Mouse (Mus musculus) lung, postnatal 0 days (tissue): Measurements from ENCODE around the gene Kcnip4. TPM values are rescaled to one million over a fixed set of nuclear protein-coding genes. Genes with fewer than 3 reads are reported as not detected.

Source experiments
- ATAC-seq: fragments of 200-750 bp; cut with Nextera tagmentation; 2 replicates; pipeline ENCODE4 v1.8.0; 2017; ENCODE audit warnings: moderate library complexity
- DNase-seq: peaks from one replicate; pipeline ENCODE4 v3.0.0-alpha.2; 2016; ENCODE audit warnings: low spot score
- H3K27ac ChIP-seq: fragments of 300-500 bp; sonication (generic); 2 replicates; pipeline ENCODE4 v1.5.1; 2014; ENCODE audit warnings: antibody characterized with exemption, mild to moderate bottlenecking, low read length, mixed read lengths
- H3K27me3 ChIP-seq: fragments of 300-500 bp; sonication (generic); replicated peaks from 2 replicates; pipeline ENCODE4 v1.6.1; 2014; ENCODE audit warnings: low read length, mixed read lengths; ENCODE audit not compliant: insufficient read depth
- H3K36me3 ChIP-seq: fragments of 300-500 bp; sonication (generic); 2 replicates; pipeline ENCODE4 v1.6.1; 2014; ENCODE audit warnings: low read length, mixed read lengths; ENCODE audit not compliant: insufficient read depth
- H3K4me1 ChIP-seq: fragments of 300-500 bp; sonication (generic); 2 replicates; pipeline ENCODE4 v1.6.1; 2014; ENCODE audit warnings: antibody characterized with exemption, low read depth, low read length, mixed read lengths; ENCODE audit not compliant: insufficient read depth
- H3K4me2 ChIP-seq: fragments of 300-500 bp; sonication (generic); replicated peaks from 2 replicates; pipeline ENCODE4 v1.6.1; 2014; ENCODE audit warnings: low read depth, mild to moderate bottlenecking, low read length, moderate library complexity, mixed read lengths
- H3K4me3 ChIP-seq: fragments of 300-500 bp; sonication (generic); 2 replicates; pipeline ENCODE4 v1.5.1; 2014; ENCODE audit warnings: low read depth, low read length
- H3K9ac ChIP-seq: fragments of 300-500 bp; sonication (generic); replicated peaks from 2 replicates; pipeline ENCODE4 v1.6.1; 2014; ENCODE audit warnings: low read depth, mild to moderate bottlenecking
- H3K9me3 ChIP-seq: fragments of 300-500 bp; sonication (generic); 2 replicates; pipeline ENCODE4 v1.6.1; 2016; ENCODE audit warnings: low read length, mixed read lengths
- CTCF ChIP-seq: IDR thresholded peaks from 2 replicates; pipeline ENCODE4 v1.5.1; 2016; ENCODE audit warnings: antibody characterized with exemption, mild to moderate bottlenecking
- EP300 ChIP-seq: IDR thresholded peaks from 2 replicates; pipeline ENCODE4 v1.6.1; 2016; ENCODE audit warnings: antibody characterized with exemption, mild to moderate bottlenecking, control low read depth
- WGBS: fragments of 180-500 bp; shearing (Covaris S2); extraction: QIAGEN DNeasy Blood & Tissue Kit; methylation state at CpG from one replicate; pipeline ENCODE4 v1.1.7; 2014; 5-methylcytosine and 5-hydroxymethylcytosine counted together
- polyA plus RNA-seq: library from polyadenylated mRNA; unstranded; fragments of >200 nt; fragmentation: Nextera tagmentation; extraction: Ambion mirVana; gene quantifications from 2 replicates; pipeline ENCODE4 v1.2.1, GENCODE M21; 2015

Gene Kcnip4
- polyA plus RNA-seq, 1 experiment from 2014 or later = 0.53 TPM

GRCm38 (mm10) chr5:49057636-49058340 is 466.9 kb downstream of the Kcnip4 start:
- TF ChIP-seq EP300 (no peak), CTCF (no peak)
- no peaks in the 10 kb centered on the region for H3K9me3 ChIP-seq
- 62% methylated on average over 4 of the region's 4 CpGs for WGBS
- DNase-seq = no peak
- no peak overlapping the region for H3K4me3 ChIP-seq
- no peaks in the 10 kb centered on the region for H3K4me1 ChIP-seq
- no peak overlapping the region for H3K9ac ChIP-seq
- H3K36me3 ChIP-seq = no peaks in the 10 kb centered on the region
- H3K4me2 ChIP-seq = no peak overlapping the region
- H3K27ac ChIP-seq = no peak overlapping the region
- no peak for ATAC-seq
- no peaks in the 10 kb centered on the region for H3K27me3 ChIP-seq

GRCm38 (mm10) chr5:49047960-49048359 is 476.7 kb downstream of the Kcnip4 start:
- no peak overlapping the region for H3K27ac ChIP-seq
- no peaks in the 10 kb centered on the region for H3K4me1 ChIP-seq
- DNase-seq = no peak
- TF ChIP-seq CTCF = no peak
- no peak for TF ChIP-seq EP300
- H3K4me2 ChIP-seq = no peak overlapping the region
- 76% methylated on average over 1 of the region's 1 CpGs for WGBS
- no peak for ATAC-seq
- no peaks in the 10 kb centered on the region for H3K36me3 ChIP-seq
- H3K9me3 ChIP-seq = no peaks in the 10 kb centered on the region
- H3K9ac ChIP-seq = no peak overlapping the region
- H3K4me3 ChIP-seq = no peak overlapping the region
- H3K27me3 ChIP-seq = no peaks in the 10 kb centered on the region

GRCm38 (mm10) chr5:49041259-49041845 is 483.4 kb downstream of the Kcnip4 start:
- TF ChIP-seq CTCF (no peak), EP300 (no peak)
- Histone ChIP-seq H3K4me3 (no peak overlapping the region), H3K27me3 (no peaks in the 10 kb centered on the region), H3K4me2 (no peak overlapping the region), H3K9ac (no peak overlapping the region), H3K36me3 (no peaks in the 10 kb centered on the region), H3K27ac (no peak overlapping the region), H3K4me1 (no peaks in the 10 kb centered on the region), H3K9me3 (no peaks in the 10 kb centered on the region)
- DNase-seq = no peak
- no peak for ATAC-seq
- WGBS = 66% methylated on average over 6 of the region's 6 CpGs

GRCm38 (mm10) chr5:48997359-48997758 is 527.3 kb downstream of the Kcnip4 start:
- Histone ChIP-seq H3K36me3 (no peaks in the 10 kb centered on the region), H3K4me1 (no peaks in the 10 kb centered on the region), H3K4me3 (no peak overlapping the region), H3K9ac (no peak overlapping the region), H3K4me2 (no peak overlapping the region), H3K9me3 (no peaks in the 10 kb centered on the region), H3K27ac (no peak overlapping the region), H3K27me3 (no peaks in the 10 kb centered on the region)
- no peak for TF ChIP-seq EP300
- TF ChIP-seq CTCF = no peak
- no peak for ATAC-seq
- DNase-seq = no peak
- WGBS = 70% methylated on average over 4 of the region's 4 CpGs

GRCm38 (mm10) chr5:48989145-48989659 is 535.5 kb downstream of the Kcnip4 start:
- Histone ChIP-seq H3K27ac (no peak overlapping the region), H3K4me1 (no peaks in the 10 kb centered on the region), H3K9ac (no peak overlapping the region), H3K4me2 (no peak overlapping the region), H3K4me3 (no peak overlapping the region), H3K27me3 (no peaks in the 10 kb centered on the region), H3K9me3 (no peaks in the 10 kb centered on the region), H3K36me3 (no peaks in the 10 kb centered on the region)
- TF ChIP-seq EP300 (no peak), CTCF (no peak)
- DNase-seq (peak; percentile 62), ATAC-seq (peak; percentile 49)
- 69% methylated on average over 1 of the region's 1 CpGs for WGBS

GRCm38 (mm10) chr5:48942378-48943088 is 582.2 kb downstream of the Kcnip4 start:
- Histone ChIP-seq H3K4me2 (no peak overlapping the region), H3K4me1 (no peaks in the 10 kb centered on the region), H3K36me3 (no peaks in the 10 kb centered on the region), H3K9me3 (no peaks in the 10 kb centered on the region), H3K27ac (no peak overlapping the region), H3K27me3 (no peaks in the 10 kb centered on the region), H3K9ac (no peak overlapping the region), H3K4me3 (no peak overlapping the region)
- TF ChIP-seq EP300 (no peak), CTCF (no peak)
- ATAC-seq (no peak), DNase-seq (no peak)
- WGBS = 78% methylated on average over 2 of the region's 2 CpGs
